Mouse (Mus musculus) layer of hippocampus, adult 2 months (tissue): ENCODE measurements around the gene Nyap1. TPM values are rescaled to one million over a fixed set of nuclear protein-coding genes. Genes with fewer than 3 reads are reported as not detected.
"Not testable (repeated sequence)": the region's sequence is repeated elsewhere in the genome, so short reads cannot be mapped to it uniquely, and the experiment has no call there.

Experiments used
- DNase-seq, 2 experiments: peaks; one replicate each; pipeline ENCODE4 v3.0.0; 2022; ENCODE audit warnings: low spot score in 2 of 2
- H3K27ac ChIP-seq: fragments of 200-600 bp; 2 replicates; pipeline ENCODE4 v1.8.1; 2022
- H3K4me3 ChIP-seq: fragments of 200-600 bp; 2 replicates; pipeline ENCODE4 v1.8.1; 2022; ENCODE audit warnings: mild to moderate bottlenecking
- CTCF ChIP-seq: fragments of 200-600 bp; conservative IDR thresholded peaks from 2 replicates; pipeline ENCODE4 v1.8.1; 2022; ENCODE audit warnings: antibody characterized with exemption, mild to moderate bottlenecking, moderate library complexity
- total RNA-seq, 2 experiments: library from RNA; stranded (reverse); gene quantifications; 2 replicates each; pipeline ENCODE4 v1.2.3; 2021

Nyap1 gene
- total RNA-seq, 2 experiments from 2014 or later: 70.4 to 72.5 TPM

- no peak for TF ChIP-seq CTCF
- Histone ChIP-seq H3K4me3 (no peak overlapping the region), H3K27ac (no peak overlapping the region)
- no peak for DNase-seq
Measured at GRCm38 (mm10) chr5:137723840-137724239, 17.6 kb downstream of the Nyap1 start.

GRCm38 (mm10) chr5:137720558-137721164, 20.7 kb downstream of the Nyap1 start:
- H3K27ac ChIP-seq, DNase-seq, H3K4me3 ChIP-seq: not testable (repeated sequence)

GRCm38 (mm10) chr5:137719088-137719487, 22.3 kb downstream of the Nyap1 start:
- DNase-seq: no peak
- Histone ChIP-seq H3K4me3 (no peak overlapping the region), H3K27ac (no peak overlapping the region)
- TF ChIP-seq CTCF: no peak

- no peak for TF ChIP-seq CTCF
- H3K4me3 ChIP-seq: no peak overlapping the region
- no peak for DNase-seq
- H3K27ac ChIP-seq: no peak overlapping the region
Measured at GRCm38 (mm10) chr5:137718020-137718790, 23.2 kb downstream of the Nyap1 start.

GRCm38 (mm10) chr5:137715685-137716084, 25.7 kb downstream of the Nyap1 start:
- no peak for DNase-seq
- no peak overlapping the region for H3K4me3 ChIP-seq
- TF ChIP-seq CTCF: no peak
- H3K27ac ChIP-seq: no peak overlapping the region

- Histone ChIP-seq H3K4me3 (no peak overlapping the region), H3K27ac (no peak overlapping the region)
- no peak for DNase-seq
- TF ChIP-seq CTCF: no peak
Measured at GRCm38 (mm10) chr5:137713454-137713853, 28.0 kb downstream of the Nyap1 start.

DNA sequence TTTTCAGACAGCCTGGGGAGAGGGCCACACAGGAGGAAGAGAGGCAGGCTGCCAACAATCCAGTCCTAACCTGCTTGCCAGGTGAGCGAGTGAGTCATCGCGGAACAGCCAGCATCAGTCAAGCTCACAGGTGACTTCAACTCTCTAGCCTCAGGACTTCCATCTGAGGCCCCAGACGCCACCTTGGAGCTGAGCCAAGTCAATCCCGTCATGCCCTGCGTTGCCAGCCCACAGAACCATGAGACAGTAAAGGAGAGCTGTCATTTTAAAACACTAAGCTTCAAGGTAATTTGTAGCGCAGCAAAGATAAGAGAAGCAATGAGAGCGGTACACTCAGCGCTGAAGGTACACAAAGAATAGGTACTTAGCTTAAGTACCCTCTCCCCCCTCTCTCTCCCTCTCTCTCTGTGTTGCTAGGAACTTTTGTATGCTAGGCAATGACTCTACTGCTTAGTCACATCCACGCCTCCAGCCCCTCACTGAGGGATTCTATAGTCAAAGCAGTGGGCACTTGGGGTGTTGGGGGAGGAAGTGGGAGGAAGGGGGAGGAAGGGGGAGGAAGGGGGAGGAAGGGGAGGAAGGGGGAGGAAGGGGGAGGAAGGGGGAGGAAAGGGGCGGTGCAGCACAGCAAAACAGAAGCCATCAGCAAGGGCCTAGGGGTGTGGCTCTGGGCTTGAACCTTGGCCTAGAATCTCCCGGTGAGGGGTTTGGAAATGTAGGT, 34.3 kb downstream of the Nyap1 start:
- no peak overlapping the region for H3K27ac ChIP-seq
- H3K4me3 ChIP-seq: no peak overlapping the region
- TF ChIP-seq CTCF: no peak
- DNase-seq: peak in 1 of 2 experiments; percentile 35

DNA sequence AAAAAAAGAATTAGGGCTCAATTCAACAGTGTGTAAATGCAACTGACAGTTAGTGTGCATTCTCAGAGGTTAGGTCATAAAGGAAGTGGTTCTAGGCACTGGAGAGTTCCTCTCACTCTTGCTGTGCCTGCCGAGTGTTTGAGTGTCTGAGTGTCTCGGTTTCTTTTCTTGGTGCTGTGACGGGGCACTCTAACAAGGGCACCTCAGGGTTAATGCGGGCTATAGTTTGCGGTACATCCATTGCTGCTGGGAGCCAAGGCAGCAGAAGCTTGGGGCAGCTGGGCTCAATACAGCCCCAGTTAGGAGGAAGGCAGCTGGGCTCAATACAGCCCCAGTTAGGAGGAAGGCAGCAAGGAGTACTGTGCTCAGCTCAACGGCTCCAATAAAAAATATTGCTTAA, 36.2 kb downstream of the Nyap1 start:
- Histone ChIP-seq H3K27ac (no peak overlapping the region), H3K4me3 (no peak overlapping the region)
- TF ChIP-seq CTCF: no peak
- no peak for DNase-seq

GRCm38 (mm10) chr5:137699850-137700249, 41.6 kb downstream of the Nyap1 start:
- Histone ChIP-seq H3K4me3 (no peak overlapping the region), H3K27ac (no peak overlapping the region)
- TF ChIP-seq CTCF: no peak
- no peak for DNase-seq

DNA sequence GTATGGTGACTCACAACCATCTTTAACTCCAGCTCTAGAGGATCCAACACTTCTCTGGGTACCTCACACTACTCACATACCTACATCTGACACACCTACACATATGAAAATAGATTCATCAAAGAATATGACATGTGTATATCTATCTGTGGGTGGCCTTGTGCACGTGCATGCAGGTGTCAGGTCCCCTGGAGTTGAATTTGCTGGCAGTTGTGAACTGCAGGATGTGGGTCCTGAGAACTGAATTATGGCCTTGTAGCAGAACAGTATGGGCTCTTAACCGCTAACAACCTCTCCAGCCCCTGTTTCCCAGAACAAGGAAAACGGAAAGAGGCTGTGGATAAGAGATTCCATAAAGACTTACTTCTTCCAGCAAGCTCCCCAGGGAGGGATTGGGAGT, 42.3 kb downstream of the Nyap1 start:
- no peak for DNase-seq
- TF ChIP-seq CTCF: no peak
- H3K4me3 ChIP-seq: no peak overlapping the region
- H3K27ac ChIP-seq: no peak overlapping the region

GRCm38 (mm10) chr5:137695930-137696329, 45.5 kb downstream of the Nyap1 start:
- H3K27ac ChIP-seq: no peak overlapping the region
- no peak for TF ChIP-seq CTCF
- no peak for DNase-seq
- no peak overlapping the region for H3K4me3 ChIP-seq

DNA sequence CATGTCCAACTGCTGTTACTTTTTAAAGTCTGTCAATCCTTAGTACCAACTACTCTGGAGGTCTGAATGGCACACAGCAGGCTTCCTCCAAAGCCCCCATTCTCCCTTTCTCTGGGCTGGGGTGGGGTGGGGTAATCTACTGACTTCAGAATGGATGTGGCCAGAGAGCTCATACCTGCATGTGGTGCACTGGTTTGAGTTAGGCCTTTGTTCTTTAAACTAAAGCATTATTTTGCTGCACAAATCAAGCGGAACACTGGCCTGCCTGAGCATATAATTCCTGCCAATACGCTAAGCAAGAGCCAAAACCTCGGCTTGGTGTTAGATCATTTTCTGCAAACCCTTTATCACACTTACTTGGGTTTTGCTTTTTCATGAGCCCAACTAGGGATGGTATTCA, 46.6 kb downstream of the Nyap1 start:
- DNase-seq: no peak
- Histone ChIP-seq H3K4me3 (no peak overlapping the region), H3K27ac (no peak overlapping the region)
- TF ChIP-seq CTCF: no peak

- DNase-seq: no peak
- TF ChIP-seq CTCF: no peak
- Histone ChIP-seq H3K4me3 (no peak overlapping the region), H3K27ac (no peak overlapping the region)
Measured at GRCm38 (mm10) chr5:137691881-137692280, 49.5 kb downstream of the Nyap1 start.
